Mouse (Mus musculus) hindbrain, postnatal 0 days (tissue): ENCODE results near the gene Prdm16. TPM values are rescaled to one million over a fixed set of nuclear protein-coding genes. Genes with fewer than 3 reads are reported as not detected.

Experiments
- ATAC-seq: fragments of 200-750 bp; cut with Nextera tagmentation; 2 replicates; pipeline ENCODE4 v1.8.0; 2017; ENCODE audit warnings: mild to moderate bottlenecking, moderate TSS enrichment, moderate library complexity
- DNase-seq: peaks from one replicate; pipeline ENCODE4 v3.0.0-alpha.2; 2015; ENCODE audit warnings: low spot score
- H3K27ac ChIP-seq: fragments of 300-500 bp; sonication (generic); 2 replicates; pipeline ENCODE4 v1.5.1; 2014; ENCODE audit warnings: mild to moderate bottlenecking
- H3K27me3 ChIP-seq: fragments of 300-500 bp; sonication (generic); 2 replicates; pipeline ENCODE4 v1.6.1; 2014; ENCODE audit warnings: low read length, mixed read lengths; ENCODE audit not compliant: insufficient read depth
- H3K36me3 ChIP-seq: fragments of 300-500 bp; sonication (generic); 2 replicates; pipeline ENCODE4 v1.6.1; 2014; ENCODE audit warnings: low read length, mixed read lengths; ENCODE audit not compliant: insufficient read depth
- H3K4me1 ChIP-seq: fragments of 300-500 bp; sonication (generic); 2 replicates; pipeline ENCODE4 v1.6.1; 2014; ENCODE audit warnings: antibody characterized with exemption, low read length, mixed read lengths; ENCODE audit not compliant: insufficient read depth
- H3K4me2 ChIP-seq: fragments of 300-500 bp; sonication (generic); 2 replicates; pipeline ENCODE4 v1.6.1; 2014; ENCODE audit warnings: low read depth, mild to moderate bottlenecking, low read length, moderate library complexity, mixed read lengths
- H3K4me3 ChIP-seq: fragments of 300-500 bp; sonication (generic); 2 replicates; pipeline ENCODE4 v1.5.1; 2014; ENCODE audit warnings: low read length
- H3K9ac ChIP-seq: fragments of 300-500 bp; sonication (generic); replicated peaks from 2 replicates; pipeline ENCODE4 v1.6.1; 2014; ENCODE audit warnings: mild to moderate bottlenecking, low read length, moderate library complexity, mixed read lengths
- H3K9me3 ChIP-seq: fragments of 300-500 bp; sonication (generic); 2 replicates; pipeline ENCODE4 v1.6.1; 2016; ENCODE audit warnings: low read length, mixed read lengths
- CTCF ChIP-seq: IDR thresholded peaks from 2 replicates; pipeline ENCODE4 v1.5.1; 2016; ENCODE audit warnings: antibody characterized with exemption, control low read depth, low read depth
- WGBS: fragments of 180-500 bp; shearing (Covaris S2); extraction: QIAGEN DNeasy Blood & Tissue Kit; methylation state at CpG from one replicate; pipeline ENCODE4 v1.1.7; 2014; 5-methylcytosine and 5-hydroxymethylcytosine counted together
- polyA plus RNA-seq: library from polyadenylated mRNA; unstranded; fragments of >200 nt; fragmentation: Nextera tagmentation; extraction: Ambion mirVana; gene quantifications from 2 replicates; pipeline ENCODE4 v1.2.1, GENCODE M21; 2015
- total RNA-seq: library from RNA; depleted of rRNA; stranded (reverse); fragments of >200 nt; gene quantifications from 2 replicates; pipeline ENCODE4 v1.2.3, GENCODE M21; 2014

Prdm16 gene
- total and polyA plus RNA-seq, 2 experiments from 2014 or later: 5.3 to 10.5 TPM

GRCm38 (mm10) chr4:154392641-154393040 is 244.0 kb downstream of the Prdm16 start:
- ATAC-seq (no peak), DNase-seq (no peak)
- H3K4me3 ChIP-seq: no peak overlapping the region
- H3K4me2 ChIP-seq: no peak overlapping the region
- no peak overlapping the region for H3K27ac ChIP-seq
- H3K4me1 ChIP-seq: peaks cover 5% of the 10 kb centered on the region
- TF ChIP-seq CTCF: peak; percentile 42
- 59% methylated on average over 1 of the region's 1 CpGs for whole genome bisulfite sequencing
- H3K9me3 ChIP-seq: no peaks in the 10 kb centered on the region
- H3K9ac ChIP-seq: no peak overlapping the region
- H3K27me3 ChIP-seq: no peaks in the 10 kb centered on the region
- no peaks in the 10 kb centered on the region for H3K36me3 ChIP-seq

GRCm38 (mm10) chr4:154390333-154391080 is 246.2 kb downstream of the Prdm16 start:
- Histone ChIP-seq H3K9ac (no peak overlapping the region), H3K36me3 (no peaks in the 10 kb centered on the region), H3K4me2 (no peak overlapping the region), H3K4me3 (no peak overlapping the region), H3K9me3 (no peaks in the 10 kb centered on the region), H3K27me3 (no peaks in the 10 kb centered on the region), H3K4me1 (peaks cover 12% of the 10 kb centered on the region), H3K27ac (peak overlapping the region; percentile 28; the same call in 1 of the 2 replicates)
- DNase-seq: peak; percentile 72
- no peak for TF ChIP-seq CTCF
- peak; percentile 39; the same call in 1 of the 2 replicates for ATAC-seq
- WGBS: 11% methylated on average over 20 of the region's 20 CpGs

- ATAC-seq (no peak), DNase-seq (no peak)
- H3K36me3 ChIP-seq: no peaks in the 10 kb centered on the region
- WGBS: 85% methylated on average over 2 of the region's 2 CpGs
- no peaks in the 10 kb centered on the region for H3K9me3 ChIP-seq
- H3K9ac ChIP-seq: no peak overlapping the region
- no peak overlapping the region for H3K4me3 ChIP-seq
- H3K4me2 ChIP-seq: no peak overlapping the region
- H3K4me1 ChIP-seq: peaks cover 15% of the 10 kb centered on the region
- H3K27ac ChIP-seq: no peak overlapping the region
- no peaks in the 10 kb centered on the region for H3K27me3 ChIP-seq
- no peak for TF ChIP-seq CTCF
Measured at GRCm38 (mm10) chr4:154389641-154390040, 247.0 kb downstream of the Prdm16 start.

- Histone ChIP-seq H3K9ac (no peak overlapping the region), H3K36me3 (no peaks in the 10 kb centered on the region), H3K4me1 (peaks cover 10% of the 10 kb centered on the region; the same call in 1 of the 2 replicates), H3K27me3 (no peaks in the 10 kb centered on the region), H3K4me2 (no peak overlapping the region), H3K4me3 (no peak overlapping the region), H3K27ac (no peak overlapping the region), H3K9me3 (no peaks in the 10 kb centered on the region)
- ATAC-seq (no peak), DNase-seq (no peak)
- WGBS: 44% methylated on average over 8 of the region's 8 CpGs
- no peak for TF ChIP-seq CTCF
Measured at GRCm38 (mm10) chr4:154386810-154387209, 249.9 kb downstream of the Prdm16 start.

DNA sequence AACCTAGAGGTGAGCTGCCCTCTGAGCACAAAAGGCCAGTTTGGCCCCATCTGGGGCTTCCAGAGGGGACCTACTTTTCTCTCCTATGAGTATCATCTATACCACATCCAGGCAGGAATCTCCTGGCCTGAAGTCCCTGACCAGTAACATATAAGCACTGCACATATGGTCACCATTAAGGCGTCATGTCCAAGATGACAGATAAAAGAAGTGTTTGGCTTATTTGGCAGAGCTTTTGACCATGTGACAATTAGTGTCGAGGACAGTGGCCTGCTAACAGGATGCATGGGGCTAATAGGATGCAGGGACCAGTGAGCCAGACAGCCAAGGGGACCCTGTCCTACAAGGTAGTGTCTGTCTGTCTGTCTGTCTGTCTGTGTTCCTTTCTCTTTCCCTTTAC is 250.8 kb downstream of the Prdm16 start:
- 52% methylated on average over 2 of the region's 2 CpGs for WGBS
- DNase-seq (no peak), ATAC-seq (no peak)
- H3K27me3 ChIP-seq: no peaks in the 10 kb centered on the region
- no peak overlapping the region for H3K9ac ChIP-seq
- no peak overlapping the region for H3K27ac ChIP-seq
- H3K4me2 ChIP-seq: no peak overlapping the region
- TF ChIP-seq CTCF: no peak
- H3K36me3 ChIP-seq: no peaks in the 10 kb centered on the region
- no peak overlapping the region for H3K4me3 ChIP-seq
- H3K9me3 ChIP-seq: no peaks in the 10 kb centered on the region
- peaks cover 10% of the 10 kb centered on the region; the same call in 1 of the 2 replicates for H3K4me1 ChIP-seq

DNA sequence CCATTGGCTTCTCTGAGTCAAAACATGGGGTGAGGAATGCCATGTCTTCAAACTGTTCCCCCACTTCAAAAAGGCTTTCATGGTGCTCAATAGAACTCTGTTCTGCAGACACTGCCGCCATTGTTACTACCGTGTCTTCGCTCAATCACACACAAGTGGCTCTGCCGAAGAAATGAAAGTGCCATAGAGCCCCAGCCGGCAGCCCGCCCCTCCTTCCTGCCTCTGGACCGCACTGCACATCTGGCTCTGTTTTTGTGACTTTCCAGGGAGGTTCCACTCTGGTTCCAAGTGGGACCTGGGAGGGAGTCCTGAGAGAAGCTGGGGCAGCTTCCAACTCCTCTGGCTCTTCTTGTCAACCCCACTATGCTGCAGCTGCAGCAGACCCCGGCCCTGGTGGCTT is 251.5 kb downstream of the Prdm16 start:
- no peak for DNase-seq
- Histone ChIP-seq H3K27ac (no peak overlapping the region), H3K4me1 (peaks cover 10% of the 10 kb centered on the region; the same call in 1 of the 2 replicates), H3K27me3 (no peaks in the 10 kb centered on the region), H3K4me3 (no peak overlapping the region), H3K9ac (no peak overlapping the region), H3K9me3 (no peaks in the 10 kb centered on the region), H3K4me2 (no peak overlapping the region), H3K36me3 (no peaks in the 10 kb centered on the region)
- WGBS: 60% methylated on average over 8 of the region's 8 CpGs
- ATAC-seq: peak; percentile 32; the same call in 1 of the 2 replicates
- TF ChIP-seq CTCF: no peak

DNA sequence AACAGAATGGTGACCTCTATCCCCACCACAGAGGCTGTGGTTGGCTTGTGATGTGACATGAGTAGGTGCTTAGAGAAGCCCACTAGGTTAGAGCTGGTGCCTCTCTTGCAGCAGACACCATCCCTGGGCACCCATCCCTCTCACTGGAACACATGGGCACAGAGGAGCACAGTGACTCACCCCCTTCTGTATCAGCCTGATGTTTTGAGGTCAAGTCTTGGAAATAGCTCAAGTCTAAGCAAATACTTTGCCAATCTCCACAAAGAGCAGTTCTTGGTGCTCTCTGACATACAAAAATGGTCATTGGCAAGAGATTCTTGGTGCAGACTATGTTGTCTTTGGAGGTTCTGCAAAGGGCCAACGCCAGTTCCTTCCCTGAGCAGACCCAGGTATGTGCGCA is 257.8 kb downstream of the Prdm16 start:
- 86% methylated on average over 2 of the region's 2 CpGs for WGBS
- ATAC-seq (no peak), DNase-seq (no peak)
- Histone ChIP-seq H3K4me2 (no peak overlapping the region), H3K36me3 (no peaks in the 10 kb centered on the region), H3K27ac (no peak overlapping the region), H3K9me3 (no peaks in the 10 kb centered on the region), H3K4me1 (no peaks in the 10 kb centered on the region), H3K27me3 (no peaks in the 10 kb centered on the region), H3K4me3 (no peak overlapping the region), H3K9ac (no peak overlapping the region)
- TF ChIP-seq CTCF: no peak
